ENCODE assay signal across 8 mouse cellular contexts in the genomic region with DNA sequence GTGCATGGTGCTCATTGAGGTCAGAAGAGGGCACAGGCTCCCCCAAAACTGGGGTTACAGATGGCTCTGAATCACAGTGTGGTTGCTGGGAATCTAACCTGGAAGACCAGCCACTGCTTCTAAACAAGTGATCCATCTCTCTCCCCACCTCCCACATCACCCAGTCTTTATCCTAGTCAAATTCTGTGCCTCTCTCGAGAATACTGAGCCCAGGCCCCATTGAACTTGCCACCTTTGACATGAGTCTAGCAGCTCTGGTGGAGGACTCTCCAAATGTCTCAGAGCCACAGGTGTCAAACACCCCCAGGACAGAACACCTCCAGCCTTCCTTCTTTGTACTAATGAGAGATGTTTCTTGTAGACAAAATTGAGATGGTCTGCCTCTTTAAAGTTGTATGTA. TPM values are rescaled to one million over a fixed set of nuclear protein-coding genes. Genes with fewer than 3 reads are reported as not detected.
DNase-seq lines count a peak whose midpoint lies in the region; ATAC-seq and TF ChIP-seq lines count a peak whose summit lies in the region.

No protein-coding gene starts in this region.

- peak overlapping the region; percentile 97 for H3K4me2 ChIP-seq in lung, embryonic 14.5 days
- peak overlapping the region; percentile 84 for H3K4me2 ChIP-seq in embryonic facial prominence, embryonic 14.5 days (ENCODE audit: low read depth, low read length)
- H3K4me2 ChIP-seq in intestine, embryonic 14.5 days (ENCODE audit: low read length): peak overlapping the region; percentile 88
- H3K4me2 ChIP-seq in neural tube, embryonic 12.5 days (replicated peaks): peak overlapping the region; percentile 97

- 7% methylated on average over 1 of the region's 1 CpGs for WGBS in lung, embryonic 14.5 days
- WGBS in embryonic facial prominence, embryonic 14.5 days: 38% methylated on average over 1 of the region's 1 CpGs
- whole genome bisulfite sequencing in intestine, embryonic 14.5 days: 19% methylated on average over 1 of the region's 1 CpGs
- WGBS in neural tube, embryonic 12.5 days: 33% methylated on average over 1 of the region's 1 CpGs

- no peaks in the 10 kb centered on the region for H3K27me3 ChIP-seq in lung, embryonic 14.5 days (ENCODE audit: insufficient read depth, low read length)
- no peaks in the 10 kb centered on the region for H3K27me3 ChIP-seq in embryonic facial prominence, embryonic 14.5 days (replicated peaks; ENCODE audit: control insufficient read depth, insufficient read depth, low read length)
- H3K27me3 ChIP-seq in intestine, embryonic 14.5 days (replicated peaks; ENCODE audit: control insufficient read depth, insufficient read depth, low read length): no peaks in the 10 kb centered on the region
- no peaks in the 10 kb centered on the region; the same call in 1 of the 2 replicates for H3K27me3 ChIP-seq in neural tube, embryonic 12.5 days (replicated peaks)

- H3K27ac ChIP-seq in lung, embryonic 14.5 days (ENCODE audit: low read depth): no peak overlapping the region
- H3K27ac ChIP-seq in embryonic facial prominence, embryonic 14.5 days (replicated peaks; ENCODE audit: low read depth, low read length): no peak overlapping the region
- no peak overlapping the region for H3K27ac ChIP-seq in intestine, embryonic 14.5 days (ENCODE audit: low read depth)
- no peak overlapping the region for H3K27ac ChIP-seq in neural tube, embryonic 12.5 days
- H3K27ac ChIP-seq in layer of hippocampus, adult 2 months: no peak overlapping the region

- H3K36me3 ChIP-seq in lung, embryonic 14.5 days (ENCODE audit: insufficient read depth): no peaks in the 10 kb centered on the region
- H3K36me3 ChIP-seq in embryonic facial prominence, embryonic 14.5 days (ENCODE audit: control insufficient read depth, insufficient read depth, low read length): no peaks in the 10 kb centered on the region
- H3K36me3 ChIP-seq in intestine, embryonic 14.5 days (ENCODE audit: control insufficient read depth, insufficient read depth, low read length): no peaks in the 10 kb centered on the region
- H3K36me3 ChIP-seq in neural tube, embryonic 12.5 days: no peaks in the 10 kb centered on the region

- no peak overlapping the region for H3K9ac ChIP-seq in lung, embryonic 14.5 days
- peak overlapping the region; percentile 86; the same call in 1 of the 2 replicates for H3K9ac ChIP-seq in embryonic facial prominence, embryonic 14.5 days (ENCODE audit: low read depth, low read length)
- 0 out of 2 replicates have a peak overlapping the region, but pooled peaks have one; percentile 71 for H3K9ac ChIP-seq in intestine, embryonic 14.5 days (ENCODE audit: low read length)
- no peak overlapping the region for H3K9ac ChIP-seq in neural tube, embryonic 12.5 days

- ATAC-seq in lung, embryonic 14.5 days (ENCODE audit: insufficient read depth): no peak
- ATAC-seq in embryonic facial prominence, embryonic 14.5 days (ENCODE audit: low read depth): no peak
- no peak for ATAC-seq in intestine, embryonic 14.5 days (replicated peaks; ENCODE audit: low FRiP score, low TSS enrichment, low read depth)
- ATAC-seq in neural tube, embryonic 12.5 days (ENCODE audit: low FRiP score, low read depth): no peak

- no peaks in the 10 kb centered on the region for H3K9me3 ChIP-seq in lung, embryonic 14.5 days (ENCODE audit: low read depth, low read length)
- H3K9me3 ChIP-seq in embryonic facial prominence, embryonic 14.5 days (ENCODE audit: control insufficient read depth, low read length): no peaks in the 10 kb centered on the region
- no peaks in the 10 kb centered on the region for H3K9me3 ChIP-seq in intestine, embryonic 14.5 days (ENCODE audit: control insufficient read depth, low read length)
- H3K9me3 ChIP-seq in neural tube, embryonic 12.5 days: no peaks in the 10 kb centered on the region

- no peak for TF ChIP-seq CTCF in lung, embryonic 14.5 days (IDR thresholded peaks at IDR 0.05; ENCODE audit: low read depth)
- no peak for TF ChIP-seq CTCF in layer of hippocampus, adult 2 months (conservative IDR thresholded peaks at IDR 0.05)

- peak overlapping the region; percentile 74 for H3K4me3 ChIP-seq in lung, embryonic 14.5 days (ENCODE audit: low read depth, low read length)
- peak overlapping the region; percentile 77 for H3K4me3 ChIP-seq in embryonic facial prominence, embryonic 14.5 days (ENCODE audit: low read depth, low read length)
- H3K4me3 ChIP-seq in intestine, embryonic 14.5 days (ENCODE audit: low read depth, low read length): peak overlapping the region; percentile 6; the same call in 1 of the 2 replicates
- no peak overlapping the region for H3K4me3 ChIP-seq in neural tube, embryonic 12.5 days
- H3K4me3 ChIP-seq in layer of hippocampus, adult 2 months: no peak overlapping the region; the same call in 1 of the 2 replicates

- no peaks in the 10 kb centered on the region for H3K4me1 ChIP-seq in lung, embryonic 14.5 days (ENCODE audit: insufficient read depth)
- H3K4me1 ChIP-seq in embryonic facial prominence, embryonic 14.5 days (ENCODE audit: control insufficient read depth, insufficient read depth, low read length): peaks cover 39% of the 10 kb centered on the region
- H3K4me1 ChIP-seq in intestine, embryonic 14.5 days (replicated peaks; ENCODE audit: control insufficient read depth, insufficient read depth, low read length): peaks cover 8% of the 10 kb centered on the region; the same call in 1 of the 2 replicates
- H3K4me1 ChIP-seq in neural tube, embryonic 12.5 days: peaks cover 24% of the 10 kb centered on the region

- DNase-seq in lung, embryonic 14.5 days: no peak
- DNase-seq in lung, postnatal 10 days: no peak
- DNase-seq in embryonic facial prominence, embryonic 14.5 days (ENCODE audit: low spot score): no peak
- no peak for DNase-seq in intestine, embryonic 14.5 days (ENCODE audit: low spot score)
- no peak for DNase-seq in natural killer cell, adult 2 months (ENCODE audit: low spot score in 2 of 2)
- DNase-seq in layer of hippocampus, adult 2 months (ENCODE audit: low spot score in 2 of 2): no peak
- no peak for DNase-seq in urinary bladder, adult 2 months (ENCODE audit: low spot score)

RNA-seq across cellular contexts. Expression of gene Galnt10, which starts 1.2 kb away (rescaled TPM):
- polyA plus RNA-seq in lung, embryonic 14.5 days (2014; fragmentation: Nextera tagmentation; extraction: Ambion mirVana): 11.2 and 11.9 TPM in 2 replicates
- polyA plus RNA-seq in embryonic facial prominence, embryonic 14.5 days (2014; fragmentation: Nextera tagmentation; extraction: Ambion mirVana): 19.7 and 22.5 TPM in 2 replicates
- polyA plus RNA-seq in intestine, embryonic 14.5 days (2014; fragmentation: Nextera tagmentation; extraction: Ambion mirVana): 11.3 and 12.5 TPM in 2 replicates
- 17.4 and 18.4 TPM in 2 replicates for polyA plus RNA-seq in neural tube, embryonic 12.5 days (2016; fragmentation: Nextera tagmentation; extraction: Ambion mirVana)
- 1 to 10 TPM; 6.3 TPM for total RNA-seq in layer of hippocampus, adult 2 months (2021)
- 14.1 and 17.9 TPM in 2 replicates for polyA plus RNA-seq in urinary bladder, adult 2 months (2012; rRNA removed)

Comparison
In these comparisons a context has a peak if more than half of its experiments do, and no peak if none do; other contexts are left out.
1. H3K4me3 ChIP-seq: peak in lung, embryonic 14.5 days (single experiment), embryonic facial prominence, embryonic 14.5 days (single experiment) and intestine, embryonic 14.5 days (single experiment); none in neural tube, embryonic 12.5 days (single experiment) and layer of hippocampus, adult 2 months (single experiment).
2. H3K9ac ChIP-seq: peak in embryonic facial prominence, embryonic 14.5 days (single experiment) and intestine, embryonic 14.5 days (single experiment); none in lung, embryonic 14.5 days (single experiment) and neural tube, embryonic 12.5 days (single experiment).
3. Peak in every context shown above with its lines, with median percentiles within 50 percentile points of each other: H3K4me2 ChIP-seq.